Mouse (Mus musculus) T-helper 17 cell (primary cell): ENCODE results near the gene Tap1.

ENCODE experiments used
- in situ Hi-C, 2 experiments: fragments of 300-600 bp; cut with MboI, MseI; formaldehyde crosslinking; loops; 1 replicate in 1 of 2; 2 replicates in 1 of 2; pipeline ENCODE4 v1.15.1; 2025; ENCODE audit warnings: high pct_unique_total_duplicates in 2 of 2

The Tap1 gene

GRCm38 (mm10) chr17:34200772-34201505 lies 13.6 kb downstream of the Tap1 start:
- in situ Hi-C loops: no loop called here

- in situ Hi-C loops: no loop called here
Observed at GRCm38 (mm10) chr17:34201506-34202055, 14.2 kb downstream of the Tap1 start.

GRCm38 (mm10) chr17:34202760-34203442 lies 15.5 kb downstream of the Tap1 start:
- in situ Hi-C loops: no loop called here

- in situ Hi-C loops: no loop called here
Observed at GRCm38 (mm10) chr17:34203444-34203843, 16.1 kb downstream of the Tap1 start, which contains the start of gene Tap2. Gene Tap2, plus strand, starts transcription at chr17:34203527.

- in situ Hi-C loops: loop anchor here in 1 of 2 experiments (5.0 kb wide), 1 partner anchor 77 kb away; no protein-coding TSS in a partner anchor
Observed at GRCm38 (mm10) chr17:34204303-34205010, 17.1 kb downstream of the Tap1 start.

- in situ Hi-C loops: loop anchor here in 1 of 2 experiments (5.0 kb wide), 1 partner anchor 78 kb away; no protein-coding TSS in a partner anchor
Observed at GRCm38 (mm10) chr17:34205021-34205745, 17.8 kb downstream of the Tap1 start.

- in situ Hi-C loops: loop anchor here in 1 of 2 experiments (5.0 kb wide), 1 partner anchor 78 kb away; no protein-coding TSS in a partner anchor
Observed at GRCm38 (mm10) chr17:34205746-34206176, 18.4 kb downstream of the Tap1 start.

- in situ Hi-C loops: loop anchor here in 1 of 2 experiments (5.0 kb wide), 1 partner anchor 79 kb away; no protein-coding TSS in a partner anchor
Observed at GRCm38 (mm10) chr17:34206731-34207130, 19.4 kb downstream of the Tap1 start.

GRCm38 (mm10) chr17:34207456-34207855 lies 20.1 kb downstream of the Tap1 start:
- in situ Hi-C loops: loop anchor here in 1 of 2 experiments (5.0 kb wide), 1 partner anchor 80 kb away; no protein-coding TSS in a partner anchor

GRCm38 (mm10) chr17:34207866-34208265 lies 20.5 kb downstream of the Tap1 start:
- in situ Hi-C loops: loop anchor here in 1 of 2 experiments (5.0 kb wide), 1 partner anchor 81 kb away; no protein-coding TSS in a partner anchor

- in situ Hi-C loops: loop anchor here in 1 of 2 experiments (5.0 kb wide), 1 partner anchor 81 kb away; no protein-coding TSS in a partner anchor
Observed at GRCm38 (mm10) chr17:34208421-34208820, 21.1 kb downstream of the Tap1 start.

- in situ Hi-C loops: loop anchor here in 1 of 2 experiments (5.0 kb wide), 1 partner anchor 82 kb away; no protein-coding TSS in a partner anchor
Observed at GRCm38 (mm10) chr17:34209680-34210079, 22.3 kb downstream of the Tap1 start.

- in situ Hi-C loops: no loop called here
Observed at GRCm38 (mm10) chr17:34210599-34210998, 23.2 kb downstream of the Tap1 start.

GRCm38 (mm10) chr17:34211746-34212365 lies 24.5 kb downstream of the Tap1 start:
- in situ Hi-C loops: no loop called here

GRCm38 (mm10) chr17:34213936-34214335 lies 26.6 kb downstream of the Tap1 start:
- in situ Hi-C loops: no loop called here

GRCm38 (mm10) chr17:34215176-34215575 lies 27.8 kb downstream of the Tap1 start:
- in situ Hi-C loops: loop anchor here in 1 of 2 experiments (5.0 kb wide), 1 partner anchor 33 kb away; no protein-coding TSS in a partner anchor

GRCm38 (mm10) chr17:34217216-34217928 lies 30.0 kb downstream of the Tap1 start:
- in situ Hi-C loops: loop anchor here in 1 of 2 experiments (5.0 kb wide), 1 partner anchor 35 kb away; no protein-coding TSS in a partner anchor

GRCm38 (mm10) chr17:34217986-34218385 lies 30.6 kb downstream of the Tap1 start:
- in situ Hi-C loops: loop anchor here in 1 of 2 experiments (5.0 kb wide), 1 partner anchor 36 kb away; no protein-coding TSS in a partner anchor

- in situ Hi-C loops: loop anchor here in 1 of 2 experiments (5.0 kb wide), 1 partner anchor 36 kb away; no protein-coding TSS in a partner anchor
Observed at GRCm38 (mm10) chr17:34218675-34219074, 31.3 kb downstream of the Tap1 start.
